Mouse (Mus musculus): Measurements from ENCODE around the gene Olfr498.

Gene Olfr498

GRCm38 (mm10) chr7:108465026-108465425, at the start of gene Olfr498:
Gene Olfr498 (plus strand): TSS chr7:108465326.
- DNase-seq (ENCODE audit: low read depth, low spot score) = no peak

GRCm38 (mm10) chr7:108420121-108420520, 45.0 kb upstream of the Olfr498 start, which contains the start of gene Olfr497:
Gene Olfr497 (plus strand): TSS chr7:108420421.
- no peak for DNase-seq (ENCODE audit: low read depth, low spot score)
